Mouse (Mus musculus) gastrocnemius, adult 18-20 months (tissue): Measurements from ENCODE around the gene Uba52. TPM values are rescaled to one million over a fixed set of nuclear protein-coding genes. Genes with fewer than 3 reads are reported as not detected.

Experiments used
- DNase-seq: peaks from one replicate; pipeline ENCODE4 v3.0.0; 2021; ENCODE audit warnings: low spot score
- long read RNA-seq, 2 experiments: library from polyadenylated mRNA; stranded (forward); transcript quantifications; one replicate each; pipeline ENCODE4 v2.0.0; 2021
- total RNA-seq, 2 experiments: library from RNA; stranded (reverse); gene quantifications; 2 replicates each; pipeline ENCODE4 v1.2.3; 2021

Uba52 gene
- total RNA-seq = 100 to 1,000 TPM; 841 to 913 TPM
- long read RNA-seq, experiment 1, transcript Uba52-203 (4 exons, 711 nt) = major isoform, 318 of 376 reads
- long read RNA-seq, experiment 1, transcript Uba52-205 (4 exons, 705 nt) = minor isoform, 23 of 376 reads
- long read RNA-seq, experiment 1, transcript Uba52-201 (4 exons, 541 nt) = minor isoform, 24 of 376 reads
- long read RNA-seq, experiment 1, partial matches to known transcripts = 3 of 376 reads
- long read RNA-seq, experiment 1, other reads (novel, unspliced or antisense) = 1 of 376 reads
- long read RNA-seq, experiment 2, transcript Uba52-207 (4 exons, 697 nt) = minor isoform, 8 of 321 reads
- long read RNA-seq, experiment 2, transcript Uba52-203 (4 exons, 711 nt) = major isoform, 259 of 321 reads
- long read RNA-seq, experiment 2, transcript Uba52-205 (4 exons, 705 nt) = minor isoform, 20 of 321 reads
- long read RNA-seq, experiment 2, transcript Uba52-201 (4 exons, 541 nt) = minor isoform, 30 of 321 reads
- long read RNA-seq, experiment 2, partial matches to known transcripts = 0 of 321 reads
- long read RNA-seq, experiment 2, other reads (novel, unspliced or antisense) = 3 of 321 reads

DNA sequence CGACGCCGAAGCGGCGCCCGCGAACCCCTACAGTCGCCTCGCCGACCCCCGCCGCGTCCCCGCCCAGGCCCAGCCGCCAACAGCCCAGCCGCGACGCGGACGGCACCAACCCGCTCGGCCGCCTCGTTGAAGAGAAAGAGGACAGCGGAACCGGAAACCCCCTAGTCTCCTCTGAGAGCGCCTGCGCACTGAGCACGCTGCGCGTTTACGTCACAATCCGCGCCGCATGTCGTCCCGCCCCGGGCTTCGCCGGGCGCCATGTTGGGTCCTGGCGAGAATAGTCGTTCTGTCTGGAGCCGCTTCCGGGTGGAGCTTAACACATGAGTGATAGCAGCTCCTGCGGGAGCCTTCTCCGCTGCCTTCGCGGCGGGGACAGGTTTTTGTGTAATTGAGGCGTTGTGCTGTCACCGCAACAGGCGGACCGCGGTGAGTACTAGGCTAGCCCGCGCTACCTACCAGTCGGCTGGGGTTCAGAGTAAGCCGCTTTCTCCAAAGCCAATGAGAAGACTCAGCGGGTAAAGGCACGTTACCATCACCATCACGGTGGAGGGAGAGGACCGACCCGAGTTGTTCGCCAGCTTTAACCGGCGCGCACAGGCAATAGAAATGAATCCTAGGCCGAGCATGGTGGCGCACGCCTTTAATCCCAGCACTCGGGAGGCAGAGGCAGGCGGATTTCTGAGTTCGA, at the start of gene Uba52:
Gene Uba52 (minus strand): TSS at position 574 of the 688 bp plus-strand sequence.
- DNase-seq = peak; percentile 98

DNA sequence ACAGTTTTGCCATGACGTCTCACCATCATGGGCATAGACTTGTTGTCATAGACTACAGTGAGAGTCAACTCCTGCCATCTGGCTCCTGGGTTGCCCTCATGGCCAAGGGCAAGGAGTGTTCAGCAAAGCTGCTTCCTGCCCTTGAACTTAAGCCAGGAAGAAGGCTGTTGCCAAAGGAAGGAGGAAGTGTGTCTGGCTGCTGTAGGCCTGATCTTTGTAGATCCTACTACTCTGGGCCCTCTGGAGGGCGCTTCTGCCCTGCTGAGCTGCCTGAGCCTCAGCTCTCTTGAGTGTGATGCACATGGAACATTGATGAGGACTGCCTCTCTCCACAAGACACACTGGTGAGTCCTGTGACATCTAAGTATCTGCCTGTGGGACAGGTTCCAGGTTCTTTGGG, 49.5 kb upstream of the Uba52 start:
- peak; percentile 74 for DNase-seq

GRCm38 (mm10) chr8:70558983-70559382, 48.4 kb upstream of the Uba52 start:
- DNase-seq = no peak

DNA sequence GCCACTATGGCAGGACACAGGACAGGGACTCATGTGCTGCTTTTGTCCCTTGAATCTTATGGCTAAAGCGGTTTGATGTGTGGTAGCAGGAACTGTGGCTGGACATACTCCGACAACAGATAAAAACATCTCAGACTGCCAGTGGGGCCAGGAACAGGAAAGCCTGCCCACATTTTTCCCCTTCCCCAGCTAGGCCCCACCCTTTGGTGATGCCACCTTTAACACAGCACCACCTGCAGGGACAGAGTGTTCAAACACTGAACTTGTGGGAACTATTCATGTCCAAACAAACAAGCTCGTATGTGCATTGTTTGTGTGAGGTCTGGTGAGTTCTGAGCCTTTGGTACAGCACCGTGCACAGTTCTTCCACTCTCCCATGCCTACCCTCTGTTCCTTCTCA, 47.7 kb upstream of the Uba52 start:
- DNase-seq = no peak

GRCm38 (mm10) chr8:70555079-70555747, 44.6 kb upstream of the Uba52 start:
- DNase-seq = no peak

DNA sequence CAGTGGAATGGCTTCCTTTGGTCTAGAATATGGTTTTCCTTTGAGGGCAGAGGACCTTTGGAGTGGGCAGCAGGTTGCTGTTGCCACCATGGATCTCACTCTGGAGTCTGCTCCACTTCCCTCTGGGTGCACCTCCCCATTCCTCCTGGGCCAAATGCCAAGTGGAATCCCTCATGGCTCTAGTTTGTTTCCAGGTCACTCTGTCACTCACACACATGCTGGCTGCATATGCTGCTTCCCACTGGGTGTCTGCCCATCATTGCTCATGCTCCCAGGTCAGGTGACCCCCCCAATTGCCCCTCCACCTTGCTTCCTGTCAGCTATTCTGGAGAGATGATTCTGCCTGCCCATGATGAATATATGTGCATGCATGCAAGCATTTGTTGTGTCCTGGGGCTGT, 43.1 kb upstream of the Uba52 start:
- peak; percentile 85 for DNase-seq

GRCm38 (mm10) chr8:70552836-70553235, 42.2 kb upstream of the Uba52 start:
- DNase-seq = no peak

DNA sequence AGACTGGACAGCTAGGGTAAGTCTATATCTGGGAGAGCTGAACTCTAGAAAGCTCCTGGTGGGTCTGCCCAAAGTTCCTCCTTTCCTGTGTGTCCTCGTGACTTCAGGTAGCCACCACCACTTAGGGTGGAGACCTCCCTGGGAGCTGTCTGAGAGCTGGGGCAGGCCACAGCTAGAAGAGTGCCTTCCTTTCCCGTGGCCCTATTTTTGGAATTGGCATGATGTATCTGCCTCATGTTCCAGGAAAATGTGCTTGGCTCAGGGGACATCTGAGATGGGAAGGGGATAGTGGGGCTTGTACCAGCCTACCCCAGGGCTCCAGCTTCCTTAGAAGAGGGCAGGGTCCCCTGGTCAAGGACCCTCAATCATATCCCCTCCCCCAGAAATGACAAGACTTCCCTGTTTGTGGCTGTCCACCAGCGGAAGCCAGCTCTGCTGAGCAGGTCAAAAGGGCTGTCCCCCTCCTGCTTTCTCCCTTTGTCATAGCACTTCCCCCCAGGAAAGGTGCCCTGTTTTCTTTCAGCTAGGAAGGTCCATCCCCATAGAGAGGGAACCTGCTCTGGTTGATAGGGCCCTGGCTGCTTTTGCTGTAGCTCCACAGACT, 41.1 kb upstream of the Uba52 start:
- peak; percentile 68 for DNase-seq

DNA sequence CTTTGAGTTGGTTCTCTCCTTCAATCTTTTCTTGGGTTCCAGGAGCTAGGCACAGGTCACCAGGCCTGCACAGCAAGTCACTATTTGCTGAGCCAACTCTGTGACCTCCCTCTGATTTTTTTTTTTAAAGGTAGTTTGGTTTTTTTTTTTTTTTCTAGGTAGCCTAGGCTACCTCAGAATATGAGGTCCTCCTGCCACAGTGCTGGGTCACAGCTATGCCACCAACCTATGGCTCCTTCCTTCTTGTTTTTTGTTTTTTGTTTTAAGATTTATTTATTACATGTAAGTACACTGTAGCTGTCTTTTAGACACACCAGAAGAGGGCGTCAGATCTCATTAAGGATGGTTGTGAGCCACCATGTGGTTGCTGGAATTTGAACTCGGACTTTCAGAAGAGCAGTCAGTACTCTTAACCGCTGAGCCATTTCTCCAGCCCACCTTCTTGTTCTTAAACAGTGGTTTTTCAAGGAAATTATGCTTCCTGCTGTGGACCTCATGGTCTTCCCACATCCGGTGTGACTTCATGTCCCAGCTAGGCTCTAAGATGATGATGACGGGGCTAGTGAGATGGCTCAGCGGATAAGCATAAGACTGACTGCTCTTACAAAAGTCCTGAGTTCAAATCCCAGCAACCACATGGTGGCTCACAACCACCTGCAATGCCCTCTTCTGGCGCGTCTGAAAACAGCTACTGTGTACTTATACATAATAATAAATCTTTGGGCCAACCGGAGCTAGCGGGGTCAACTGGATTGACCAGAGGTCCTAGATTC, 39.0 kb upstream of the Uba52 start:
- DNase-seq = no peak

GRCm38 (mm10) chr8:70547762-70548161, 37.2 kb upstream of the Uba52 start:
- no peak for DNase-seq

DNA sequence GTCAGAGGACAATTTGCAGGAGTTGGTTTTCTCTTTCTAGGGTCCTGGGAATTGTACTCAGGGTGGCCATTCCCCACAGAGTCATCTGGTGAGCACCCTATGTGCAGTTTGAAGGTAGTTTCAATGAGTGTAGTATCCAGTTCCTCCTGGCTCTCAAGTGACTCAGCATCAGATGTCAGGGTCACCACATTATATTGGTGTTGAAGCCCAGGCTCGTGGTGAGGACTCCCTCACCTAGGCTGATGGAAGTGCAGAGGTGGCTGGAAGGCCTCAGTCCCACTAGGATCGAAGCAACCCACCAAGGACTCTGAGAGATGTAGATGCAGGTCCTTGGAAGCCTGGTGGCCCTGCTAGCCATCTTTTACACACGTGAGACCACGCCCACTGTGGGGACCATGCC, 35.8 kb upstream of the Uba52 start:
- no peak for DNase-seq

GRCm38 (mm10) chr8:70544200-70544687, 33.6 kb upstream of the Uba52 start:
- DNase-seq = peak; percentile 49

- DNase-seq = peak; percentile 30
These were observed 30.5 kb upstream of the Uba52 start for GRCm38 (mm10) chr8:70541081-70541480.

GRCm38 (mm10) chr8:70540507-70541071, 30.0 kb upstream of the Uba52 start:
- peak; percentile 43 for DNase-seq

DNA sequence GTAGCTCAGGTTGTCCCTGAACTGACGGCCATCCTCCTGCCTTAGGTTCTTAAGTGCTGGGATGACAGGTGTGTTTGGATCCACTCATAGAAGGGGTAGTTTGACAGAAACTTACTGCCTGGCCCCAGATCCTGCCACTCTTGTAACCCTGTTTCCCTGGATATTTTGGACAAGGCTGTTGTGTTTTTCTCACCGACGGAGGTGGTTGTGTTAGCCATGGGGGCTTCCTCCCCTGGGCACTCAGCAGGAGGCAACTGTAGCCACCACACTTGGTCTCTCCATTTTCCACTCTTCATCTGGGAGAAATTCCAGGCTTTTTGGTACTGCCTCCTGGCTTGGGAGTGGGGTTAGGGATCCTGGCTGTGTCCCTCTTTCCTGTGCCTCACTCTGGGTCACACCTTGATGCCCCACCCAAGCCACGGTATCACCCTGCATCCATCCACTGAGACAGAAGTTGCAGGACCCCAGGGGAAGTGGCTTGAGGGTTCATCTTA, 29.5 kb upstream of the Uba52 start:
- no peak for DNase-seq

GRCm38 (mm10) chr8:70539077-70539813, 28.6 kb upstream of the Uba52 start, which contains the start of gene Ell:
Gene Ell (plus strand): TSS chr8:70539457.
- DNase-seq = peak; percentile 99

DNA sequence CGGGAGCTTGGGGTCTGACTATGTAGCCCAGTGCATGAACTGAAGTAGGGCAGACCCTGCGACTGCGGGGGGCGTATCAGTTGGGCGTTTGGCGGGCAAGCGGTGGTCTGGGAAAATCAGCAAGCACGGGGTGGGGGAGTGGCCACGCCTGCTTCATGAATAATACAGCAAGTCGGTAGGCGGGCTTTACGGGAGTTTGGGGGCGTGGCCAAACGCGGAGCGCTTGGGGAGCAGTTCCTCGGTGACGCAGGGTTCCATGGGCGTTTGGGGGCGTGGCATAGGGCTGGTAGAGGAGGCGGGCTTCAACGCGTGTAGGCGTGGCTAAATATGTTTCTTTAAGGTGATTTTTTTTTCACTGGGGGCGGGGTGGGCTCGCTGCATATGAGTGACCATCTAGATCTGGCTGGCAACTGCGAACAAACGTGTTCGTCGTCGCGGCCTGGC, 28.1 kb upstream of the Uba52 start:
- peak; percentile 100 for DNase-seq

DNA sequence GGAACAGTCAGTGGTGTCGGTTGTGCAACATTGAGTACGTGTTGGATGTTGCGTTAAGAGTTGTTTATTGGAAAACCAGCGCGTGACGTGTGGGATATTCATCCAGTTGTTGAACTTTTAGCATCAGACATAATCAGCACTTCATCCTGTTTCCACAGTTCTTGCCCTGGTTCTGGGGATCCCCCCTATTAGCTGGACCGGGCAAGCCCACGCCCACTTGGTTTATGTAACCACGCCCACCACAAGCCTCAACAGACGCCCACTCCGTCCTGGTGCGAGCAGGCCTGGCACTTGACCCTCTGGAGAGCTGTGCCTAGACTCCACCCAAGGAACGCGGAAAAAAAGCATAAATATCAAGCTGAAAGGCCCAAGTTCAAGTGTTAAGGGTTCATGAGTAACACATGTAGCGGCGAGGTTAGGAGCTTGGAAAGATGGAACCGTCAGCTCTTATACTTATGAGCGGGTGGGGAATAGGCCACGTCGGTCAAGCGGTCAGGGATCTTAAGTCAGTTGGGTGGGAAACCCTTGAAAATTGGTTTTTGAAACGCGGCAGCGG, 27.5 kb upstream of the Uba52 start:
- DNase-seq = peak; percentile 68

DNA sequence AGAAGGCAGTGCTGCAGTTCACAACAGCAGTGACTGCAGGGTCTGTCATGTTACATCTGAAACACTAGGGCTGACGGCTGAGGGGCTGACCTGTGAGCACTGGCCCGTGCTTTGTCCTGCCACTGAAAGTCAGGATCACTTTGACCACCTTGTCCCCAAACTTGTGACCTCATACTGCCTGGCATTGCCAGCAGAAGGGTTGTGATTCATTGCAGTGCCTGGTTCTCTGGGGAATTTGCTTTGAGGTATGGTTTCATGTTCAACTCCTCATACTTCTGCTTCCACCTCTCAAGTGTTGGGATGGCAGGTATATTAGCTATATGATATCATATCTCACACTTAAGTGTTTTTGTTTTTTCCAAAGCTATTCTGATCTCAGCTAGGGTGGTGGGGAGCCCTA, 25.1 kb upstream of the Uba52 start:
- DNase-seq = no peak
